8 mouse cellular contexts compared by ENCODE assay signal in the genomic region with DNA sequence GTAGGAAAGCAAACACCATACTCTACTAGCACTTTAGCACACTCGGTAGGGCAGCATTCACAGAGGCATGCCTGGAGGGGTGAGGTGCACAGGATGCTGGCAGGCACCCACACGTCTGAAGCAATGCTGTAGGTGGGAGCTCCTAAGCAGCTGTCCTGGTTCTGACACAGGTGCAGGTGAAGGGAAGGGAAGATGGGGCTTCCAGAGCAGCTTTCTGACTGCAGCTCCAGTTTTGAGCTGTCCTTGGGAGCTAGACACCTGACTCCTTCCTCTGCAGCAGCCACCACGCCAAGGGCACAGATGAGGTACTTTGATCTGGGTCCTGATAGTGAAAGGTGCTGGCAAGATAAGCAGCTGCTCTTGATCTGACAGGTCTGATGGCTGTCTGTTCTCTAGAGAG. TPM values are rescaled to one million over a fixed set of nuclear protein-coding genes. Genes with fewer than 3 reads are reported as not detected.
DNase-seq lines count a peak whose midpoint lies in the region; ATAC-seq lines count a peak whose summit lies in the region.
"Had no signal": no experiment of that assay in that cellular context is flagged by ENCODE, and none has a peak within 500 bp of the region (broad histone marks: within the 10 kb centered on the region; RNA-seq: fewer than 3 reads in every experiment).

No protein-coding gene starts in this region.

- H3K4me1 ChIP-seq in intestine, embryonic 16.5 days (ENCODE audit: control insufficient read depth, insufficient read depth, low read length): peaks cover 6% of the 10 kb centered on the region; the same call in 1 of the 2 replicates
- 0 out of 2 replicates have a peak, but pooled peaks cover 9% of the 10 kb centered on the region for H3K4me1 ChIP-seq in intestine, embryonic 15.5 days (replicated peaks)
- peaks cover 29% of the 10 kb centered on the region for H3K4me1 ChIP-seq in liver, embryonic 15.5 days (replicated peaks)

- WGBS in intestine, embryonic 16.5 days: 57% methylated on average over 3 of the region's 3 CpGs
- WGBS in intestine, embryonic 15.5 days: 57% methylated on average over 3 of the region's 3 CpGs
- WGBS in liver, embryonic 15.5 days (ENCODE audit: insufficient replicate concordance): 44% methylated on average over 3 of the region's 3 CpGs

- 0 out of 2 replicates have a peak, but pooled peaks have one; percentile 2 for ATAC-seq in intestine, embryonic 16.5 days
- no peak for ATAC-seq in intestine, embryonic 15.5 days
- no peak for ATAC-seq in liver, embryonic 15.5 days (ENCODE audit: insufficient read depth)
- no peak for ATAC-seq in granulocyte monocyte progenitor cell, adult 5-6 weeks (replicated peaks; ENCODE audit: poor library complexity, severe bottlenecking)

- H3K4me2 ChIP-seq in intestine, embryonic 16.5 days (ENCODE audit: low read depth, low read length): no peak overlapping the region
- no peak overlapping the region for H3K4me2 ChIP-seq in intestine, embryonic 15.5 days (replicated peaks)
- no peak overlapping the region for H3K4me2 ChIP-seq in liver, embryonic 15.5 days

- peak; percentile 11 for DNase-seq in A20 (ENCODE audit: low read depth, low spot score)
- peak; percentile 52 for DNase-seq in CD4-positive helper T cell, adult 2 months (ENCODE audit: low read depth, low spot score)
- DNase-seq in spleen, postnatal 10 days (ENCODE audit: low spot score in 2 of 2): no peak
- DNase-seq: right cerebral cortex, postnatal 4 days had no signal

- peaks cover 48% of the 10 kb centered on the region for H3K36me3 ChIP-seq in intestine, embryonic 16.5 days (ENCODE audit: control insufficient read depth, insufficient read depth, low read length)
- H3K36me3 ChIP-seq in intestine, embryonic 15.5 days: peaks cover 78% of the 10 kb centered on the region
- H3K36me3 ChIP-seq in liver, embryonic 15.5 days (replicated peaks): peaks cover 100% of the 10 kb centered on the region

- H3K4me3 ChIP-seq in intestine, embryonic 16.5 days (ENCODE audit: low read length): no peak overlapping the region
- no peak overlapping the region for H3K4me3 ChIP-seq in intestine, embryonic 15.5 days (replicated peaks)
- no peak overlapping the region for H3K4me3 ChIP-seq in liver, embryonic 15.5 days (replicated peaks)

- H3K9ac ChIP-seq in intestine, embryonic 16.5 days (ENCODE audit: low read depth, low read length): no peak overlapping the region
- H3K9ac ChIP-seq in intestine, embryonic 15.5 days: no peak overlapping the region
- no peak overlapping the region for H3K9ac ChIP-seq in liver, embryonic 15.5 days

- no peak overlapping the region for H3K27ac ChIP-seq in intestine, embryonic 16.5 days (ENCODE audit: low read length)
- H3K27ac ChIP-seq in intestine, embryonic 15.5 days: no peak overlapping the region
- H3K27ac ChIP-seq in liver, embryonic 15.5 days (replicated peaks): 0 out of 2 replicates have a peak overlapping the region, but pooled peaks have one; percentile 19

- H3K27me3 ChIP-seq in intestine, embryonic 16.5 days (replicated peaks; ENCODE audit: control insufficient read depth, insufficient read depth, low read length): no peaks in the 10 kb centered on the region
- no peaks in the 10 kb centered on the region for H3K27me3 ChIP-seq in intestine, embryonic 15.5 days (replicated peaks)
- no peaks in the 10 kb centered on the region for H3K27me3 ChIP-seq in liver, embryonic 15.5 days

- H3K9me3 ChIP-seq in intestine, embryonic 16.5 days (ENCODE audit: control insufficient read depth, low read length): no peaks in the 10 kb centered on the region
- no peaks in the 10 kb centered on the region for H3K9me3 ChIP-seq in intestine, embryonic 15.5 days
- H3K9me3 ChIP-seq in liver, embryonic 15.5 days (replicated peaks): no peaks in the 10 kb centered on the region

RNA-seq across cellular contexts. Expression of gene Ctnnb1, which starts 32.5 kb away (rescaled TPM):
- polyA plus RNA-seq in intestine, embryonic 16.5 days (2015; fragmentation: Nextera tagmentation; extraction: Ambion mirVana): 448 and 454 TPM in 2 replicates
- 474 and 475 TPM in 2 replicates for polyA plus RNA-seq in intestine, embryonic 15.5 days (2015; fragmentation: Nextera tagmentation; extraction: Ambion mirVana)
- 90.5 and 100 TPM in 2 replicates for polyA plus RNA-seq in liver, embryonic 15.5 days (2015; fragmentation: Nextera tagmentation; extraction: Ambion mirVana)
- total RNA-seq in granulocyte monocyte progenitor cell, adult 5-6 weeks (2014; fragmentation: Nextera tagmentation): 263 and 299 TPM in 2 replicates
- 436 and 469 TPM in 2 replicates for total RNA-seq in granulocyte monocyte progenitor cell, adult 5-6 weeks (2017)

Comparison
In these comparisons a context has a peak if more than half of its experiments do, and no peak if none do; other contexts are left out.
1. DNase-seq: peak in A20 (single experiment) and CD4-positive helper T cell, adult 2 months (single experiment); none in spleen, postnatal 10 days (0 of 2).